Mouse (Mus musculus) midbrain, embryonic 10.5 days (tissue): ENCODE measurements at regions not wholly inside any gene's neighbourhood (a gene's known extent, or its start where the extent isn't known, plus 50 kb on each side); places are given as distances from the start of the nearest gene placed in this dataset.

ENCODE experiments used
- DNase-seq: peaks from one replicate; pipeline ENCODE4 v3.0.0-alpha.2; 2017; ENCODE audit warnings: low spot score
- H3K27ac ChIP-seq: fragments of 300-500 bp; sonication (generic); replicated peaks from 2 replicates; pipeline ENCODE4 v1.5.1; 2016; ENCODE audit warnings: mild to moderate bottlenecking
- H3K27me3 ChIP-seq: fragments of 300-500 bp; sonication (generic); 2 replicates; pipeline ENCODE4 v1.6.1; 2016; ENCODE audit warnings: low read depth, mild to moderate bottlenecking; ENCODE audit not compliant: poor library complexity, severe bottlenecking
- H3K36me3 ChIP-seq: fragments of 300-500 bp; sonication (generic); 2 replicates; pipeline ENCODE4 v1.6.1; 2016; ENCODE audit warnings: mild to moderate bottlenecking, moderate library complexity
- H3K4me1 ChIP-seq: fragments of 300-500 bp; sonication (generic); 2 replicates; pipeline ENCODE4 v1.6.1; 2016
- H3K4me3 ChIP-seq: fragments of 300-500 bp; sonication (generic); 2 replicates; pipeline ENCODE4 v1.5.1; 2016; ENCODE audit warnings: mild to moderate bottlenecking, moderate library complexity
- H3K9me3 ChIP-seq: fragments of 300-500 bp; sonication (generic); replicated peaks from 2 replicates; pipeline ENCODE4 v1.6.1; 2016; ENCODE audit warnings: mild to moderate bottlenecking
- WGBS: fragments of 180-500 bp; shearing (Covaris S2); methylation state at CpG from one replicate; pipeline ENCODE4 v1.1.7; 2016; 5-methylcytosine and 5-hydroxymethylcytosine counted together

- no peak for DNase-seq
- Histone ChIP-seq H3K4me1 (peaks cover 34% of the 10 kb centered on the region), H3K27me3 (no peaks in the 10 kb centered on the region), H3K4me3 (no peak overlapping the region), H3K36me3 (no peaks in the 10 kb centered on the region), H3K9me3 (no peaks in the 10 kb centered on the region), H3K27ac (no peak overlapping the region)
- WGBS, result 62% methylated on average over 4 of the region's 4 CpGs
Measured at GRCm38 (mm10) chr4:110132061-110132460, 154.2 kb downstream of the Dmrta2 start.

DNA sequence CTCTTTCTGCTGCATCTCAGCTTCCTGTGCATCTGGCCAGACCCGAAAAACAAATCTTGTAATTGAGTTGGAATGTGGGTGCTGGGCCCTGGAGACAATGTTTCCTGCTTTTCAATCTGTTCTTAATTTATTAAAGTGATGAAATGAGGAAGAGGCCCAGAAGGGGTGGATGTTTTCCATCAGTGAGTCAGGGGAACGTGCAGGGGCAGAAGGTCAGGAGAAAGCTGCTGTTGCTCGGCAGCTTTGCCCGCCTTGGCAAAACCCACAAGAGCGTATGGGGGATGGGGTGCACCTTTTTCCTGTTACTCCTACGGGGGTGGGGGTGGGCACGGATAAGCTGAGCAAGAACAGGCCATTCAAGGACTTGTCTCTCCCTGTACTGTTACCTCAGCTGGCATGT, 156.2 kb downstream of the Dmrta2 start:
- no peak for DNase-seq
- Histone ChIP-seq H3K9me3 (no peaks in the 10 kb centered on the region), H3K4me1 (peaks cover 18% of the 10 kb centered on the region), H3K4me3 (no peak overlapping the region), H3K27me3 (no peaks in the 10 kb centered on the region), H3K36me3 (no peaks in the 10 kb centered on the region), H3K27ac (0 out of 2 replicates have a peak overlapping the region, but pooled peaks have one; percentile 42)
- WGBS, result 58% methylated on average over 7 of the region's 7 CpGs

- no peak for DNase-seq
- H3K36me3 ChIP-seq, result no peaks in the 10 kb centered on the region
- H3K27ac ChIP-seq, result no peak overlapping the region
- H3K4me1 ChIP-seq, result no peaks in the 10 kb centered on the region
- H3K9me3 ChIP-seq, result no peaks in the 10 kb centered on the region
- no peak overlapping the region for H3K4me3 ChIP-seq
- H3K27me3 ChIP-seq, result no peaks in the 10 kb centered on the region
- 83% methylated on average over 1 of the region's 1 CpGs for WGBS
Measured at GRCm38 (mm10) chr4:110145229-110145628, 167.4 kb downstream of the Dmrta2 start.

- H3K27ac ChIP-seq, result peak overlapping the region; percentile 85
- H3K27me3 ChIP-seq, result no peaks in the 10 kb centered on the region
- peaks cover 44% of the 10 kb centered on the region for H3K4me1 ChIP-seq
- DNase-seq, result peak; percentile 89
- peak overlapping the region; percentile 31 for H3K4me3 ChIP-seq
- H3K36me3 ChIP-seq, result no peaks in the 10 kb centered on the region
- 11% methylated on average over 15 of the region's 15 CpGs for WGBS
- H3K9me3 ChIP-seq, result no peaks in the 10 kb centered on the region
Measured at GRCm38 (mm10) chr4:110152103-110152946, 174.5 kb downstream of the Dmrta2 start.
